Mouse (Mus musculus) heart, postnatal 0 days (tissue): Measurements from ENCODE around the gene 4930568D16Rik. TPM values are rescaled to one million over a fixed set of nuclear protein-coding genes. Genes with fewer than 3 reads are reported as not detected.

Experiments
- ATAC-seq: fragments of 200-750 bp; cut with Nextera tagmentation; 2 replicates; pipeline ENCODE4 v1.8.0; 2017; ENCODE audit warnings: low read depth, moderate number of reproducible peaks, moderate library complexity; ENCODE audit not compliant: insufficient read depth
- DNase-seq: peaks from one replicate; pipeline ENCODE4 v3.0.0-alpha.2; 2016; ENCODE audit warnings: low spot score
- H3K27ac ChIP-seq: fragments of 300-500 bp; sonication (generic); 2 replicates; pipeline ENCODE4 v1.5.1; 2014; ENCODE audit warnings: low read depth, mild to moderate bottlenecking
- H3K27me3 ChIP-seq: fragments of 300-500 bp; sonication (generic); 2 replicates; pipeline ENCODE4 v1.6.1; 2014; ENCODE audit warnings: low read length, mixed read lengths; ENCODE audit not compliant: control insufficient read depth, insufficient read depth
- H3K36me3 ChIP-seq: fragments of 300-500 bp; sonication (generic); replicated peaks from 2 replicates; pipeline ENCODE4 v1.6.1; 2014; ENCODE audit warnings: low read length, mixed read lengths; ENCODE audit not compliant: control insufficient read depth, insufficient read depth
- H3K4me1 ChIP-seq: fragments of 300-500 bp; sonication (generic); 2 replicates; pipeline ENCODE4 v1.6.1; 2014; ENCODE audit warnings: antibody characterized with exemption; ENCODE audit not compliant: control insufficient read depth, insufficient read depth
- H3K4me2 ChIP-seq: fragments of 300-500 bp; sonication (generic); 2 replicates; pipeline ENCODE4 v1.6.1; 2014; ENCODE audit warnings: low read depth, mild to moderate bottlenecking, low read length, moderate library complexity
- H3K4me3 ChIP-seq: fragments of 300-500 bp; sonication (generic); 2 replicates; pipeline ENCODE4 v1.5.1; 2014; ENCODE audit warnings: low read depth, low read length
- H3K9ac ChIP-seq: fragments of 300-500 bp; sonication (generic); replicated peaks from 2 replicates; pipeline ENCODE4 v1.6.1; 2014; ENCODE audit warnings: low read depth, low read length, mixed read lengths
- H3K9me3 ChIP-seq: fragments of 300-500 bp; sonication (generic); replicated peaks from 2 replicates; pipeline ENCODE4 v1.6.1; 2016; ENCODE audit warnings: low read length; ENCODE audit not compliant: control insufficient read depth
- CTCF ChIP-seq: IDR thresholded peaks from 2 replicates; pipeline ENCODE4 v1.5.1; 2016; ENCODE audit warnings: antibody characterized with exemption, control low read depth, low read depth
- EP300 ChIP-seq: IDR thresholded peaks from 2 replicates; pipeline ENCODE4 v1.6.1; 2016; ENCODE audit warnings: antibody characterized with exemption, low read depth
- WGBS: fragments of 180-500 bp; shearing (Covaris S2); extraction: QIAGEN DNeasy Blood & Tissue Kit; methylation state at CpG from one replicate; pipeline ENCODE4 v1.1.7; 2014; 5-methylcytosine and 5-hydroxymethylcytosine counted together
- polyA plus RNA-seq: library from polyadenylated mRNA; unstranded; fragments of >200 nt; fragmentation: Nextera tagmentation; extraction: Ambion mirVana; gene quantifications from 2 replicates; pipeline ENCODE4 v1.2.1, GENCODE M21; 2015
- total RNA-seq: library from RNA; depleted of rRNA; stranded (reverse); fragments of >200 nt; gene quantifications from 2 replicates; pipeline ENCODE4 v1.2.3, GENCODE M21; 2014; ENCODE audit warnings: low replicate concordance

Gene 4930568D16Rik
- total and polyA plus RNA-seq, 2 experiments from 2014 or later: not detected

DNA sequence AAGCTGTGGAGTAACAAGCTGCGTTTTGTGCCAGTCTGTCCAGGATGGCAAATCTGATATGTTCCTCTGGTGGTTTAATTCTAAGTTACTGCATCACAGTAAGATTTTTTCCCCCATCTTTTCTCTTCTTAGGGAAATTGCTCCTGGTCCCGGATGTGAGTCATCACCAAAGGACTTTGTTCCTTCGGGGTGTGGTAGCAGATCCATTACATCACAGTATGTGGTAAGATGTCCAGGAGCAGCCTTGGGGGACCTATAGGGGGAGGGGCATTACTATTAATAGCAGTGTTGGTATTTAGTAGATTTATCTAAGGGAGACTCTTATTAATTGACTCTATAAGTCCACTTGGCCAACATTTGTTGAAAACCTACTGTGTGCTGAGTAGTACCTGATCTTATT, 24.9 kb downstream of the 4930568D16Rik start:
- Histone ChIP-seq H3K9ac (no peak overlapping the region), H3K9me3 (no peaks in the 10 kb centered on the region), H3K27ac (no peak overlapping the region), H3K27me3 (no peaks in the 10 kb centered on the region), H3K4me1 (0 out of 2 replicates have a peak, but pooled peaks cover 4% of the 10 kb centered on the region), H3K4me2 (no peak overlapping the region), H3K4me3 (no peak overlapping the region), H3K36me3 (no peaks in the 10 kb centered on the region)
- DNase-seq: no peak
- WGBS: 61% methylated on average over 3 of the region's 3 CpGs
- TF ChIP-seq EP300 (no peak), CTCF (no peak)
- ATAC-seq: no peak

DNA sequence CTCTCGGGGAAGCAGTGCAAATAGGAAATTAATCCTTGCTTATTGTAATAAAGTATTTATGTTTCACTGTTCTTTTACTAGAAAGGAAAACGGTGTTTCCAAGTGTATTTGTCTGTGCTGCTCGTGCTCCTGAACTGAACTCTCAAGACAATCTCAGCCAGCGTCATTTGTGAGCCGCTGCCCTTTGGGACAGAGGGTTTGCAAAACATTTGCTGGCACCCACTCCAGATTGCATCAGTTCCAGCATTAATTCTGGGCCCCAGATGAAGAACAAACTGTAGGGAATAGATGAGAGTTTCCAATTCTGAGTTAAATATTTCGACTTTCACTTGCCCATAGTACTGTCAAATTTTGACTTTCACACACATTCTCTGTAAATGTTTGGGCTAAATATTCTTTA, 28.8 kb downstream of the 4930568D16Rik start:
- no peak overlapping the region for H3K4me2 ChIP-seq
- ATAC-seq (no peak), DNase-seq (no peak)
- H3K9me3 ChIP-seq: no peaks in the 10 kb centered on the region
- peaks cover 14% of the 10 kb centered on the region for H3K4me1 ChIP-seq
- no peak overlapping the region for H3K9ac ChIP-seq
- no peak overlapping the region for H3K4me3 ChIP-seq
- no peaks in the 10 kb centered on the region for H3K27me3 ChIP-seq
- 66% methylated on average over 6 of the region's 6 CpGs for WGBS
- H3K27ac ChIP-seq: peak overlapping the region; percentile 46
- H3K36me3 ChIP-seq: no peaks in the 10 kb centered on the region
- TF ChIP-seq CTCF (no peak), EP300 (no peak)

DNA sequence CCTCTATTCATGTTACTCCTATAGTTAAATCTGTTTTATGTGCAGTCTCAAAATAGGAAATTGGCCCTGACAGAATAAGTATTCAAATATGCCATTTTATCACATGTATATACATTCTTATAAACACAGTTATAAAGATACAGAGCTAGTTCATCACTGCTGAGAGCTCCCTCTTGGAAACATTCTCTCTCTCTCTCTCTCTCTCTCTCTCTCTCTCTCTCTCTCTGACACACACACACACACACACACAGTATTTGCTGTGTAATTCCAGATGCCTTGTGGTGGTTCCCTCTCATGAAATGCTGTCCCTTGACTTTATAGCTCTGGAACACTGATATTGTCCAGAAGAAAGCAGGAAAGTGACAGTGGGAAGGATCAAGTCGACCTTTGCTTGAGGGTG, 29.5 kb downstream of the 4930568D16Rik start:
- 61% methylated on average over 1 of the region's 1 CpGs for WGBS
- H3K9me3 ChIP-seq: no peaks in the 10 kb centered on the region
- H3K36me3 ChIP-seq: no peaks in the 10 kb centered on the region
- no peak for DNase-seq
- H3K9ac ChIP-seq: no peak overlapping the region
- ATAC-seq: no peak
- H3K27me3 ChIP-seq: no peaks in the 10 kb centered on the region
- H3K4me1 ChIP-seq: peaks cover 14% of the 10 kb centered on the region
- H3K27ac ChIP-seq: peak overlapping the region; percentile 46
- no peak overlapping the region for H3K4me2 ChIP-seq
- H3K4me3 ChIP-seq: no peak overlapping the region
- no peak for TF ChIP-seq EP300

DNA sequence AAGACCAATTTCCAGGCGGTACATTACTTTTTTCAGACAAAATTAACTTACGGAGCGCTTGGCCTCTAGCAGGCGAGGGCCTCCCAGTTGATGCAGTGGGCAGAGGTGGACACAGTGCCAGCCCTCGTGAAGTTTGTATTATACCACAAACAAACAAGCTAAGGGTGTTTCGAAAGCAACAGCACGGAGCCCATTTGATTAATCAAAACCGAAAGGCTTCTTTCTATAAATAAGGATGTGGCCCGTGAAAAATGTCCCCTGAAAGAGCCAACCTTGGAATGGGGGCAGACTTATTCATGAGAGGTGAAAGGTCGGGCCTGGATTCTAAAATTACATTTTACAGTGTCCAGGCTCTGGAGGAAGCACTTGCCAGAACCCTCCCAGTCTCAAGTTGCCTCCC, 30.1 kb downstream of the 4930568D16Rik start:
- Histone ChIP-seq H3K9ac (0 out of 2 replicates have a peak overlapping the region, but pooled peaks have one; percentile 35), H3K4me1 (peaks cover 13% of the 10 kb centered on the region), H3K27ac (peak overlapping the region; percentile 89), H3K4me3 (peak overlapping the region; percentile 79), H3K9me3 (no peaks in the 10 kb centered on the region), H3K36me3 (no peaks in the 10 kb centered on the region), H3K27me3 (no peaks in the 10 kb centered on the region), H3K4me2 (peak overlapping the region; percentile 88)
- ATAC-seq (no peak), DNase-seq (no peak)
- WGBS: 46% methylated on average over 10 of the region's 10 CpGs
- TF ChIP-seq CTCF (no peak), EP300 (no peak)

DNA sequence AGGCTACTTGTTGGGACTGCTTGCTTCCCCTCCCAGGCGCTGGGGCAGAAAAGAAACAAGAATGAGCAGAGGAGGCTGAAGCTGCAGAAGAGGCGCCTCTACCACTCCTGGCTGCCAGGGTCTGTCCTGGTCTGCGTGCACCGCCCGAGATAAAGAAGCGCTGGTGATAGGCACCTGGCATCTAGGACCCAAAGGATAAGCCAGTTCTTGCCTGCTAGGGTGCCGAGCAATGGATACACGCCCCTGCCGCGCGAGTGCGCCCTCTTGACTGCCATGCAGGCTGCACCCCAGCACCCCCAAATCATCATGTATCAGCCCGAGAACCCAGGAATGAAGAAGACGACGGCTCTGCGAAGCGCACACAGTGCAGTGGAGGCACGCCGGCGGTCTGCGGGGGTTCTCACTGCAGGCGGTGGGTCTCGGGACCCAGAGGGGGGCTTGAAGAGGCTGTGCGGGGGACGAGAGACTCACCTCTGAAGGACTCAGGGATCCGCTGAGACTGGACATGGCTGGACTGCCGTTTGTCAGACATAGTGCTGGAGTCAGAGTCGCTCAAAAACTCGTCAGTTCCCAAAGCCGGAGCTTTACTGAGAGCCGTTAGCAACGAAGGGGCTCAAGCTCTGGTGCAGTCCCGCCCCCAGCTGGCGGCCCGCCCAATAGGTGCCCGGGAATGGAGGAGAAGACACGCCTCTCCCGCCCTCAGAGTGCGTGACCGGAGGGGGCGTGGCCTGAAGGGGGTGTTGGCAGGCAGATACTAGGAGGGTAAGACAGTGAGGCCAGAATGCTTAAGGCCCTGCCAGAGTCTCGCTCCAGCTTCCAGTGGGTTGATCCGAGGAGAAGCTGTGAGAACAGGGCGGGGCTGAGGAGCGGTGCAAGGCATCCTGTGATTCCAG, 30.9 kb downstream of the 4930568D16Rik start, which contains the start of gene Stom:
Gene Stom (minus strand): TSS at position 589 of the 893 bp plus-strand sequence.
- ATAC-seq: peak; percentile 100
- under 1% methylated on average over 45 of the region's 45 CpGs for WGBS
- TF ChIP-seq CTCF: peak; percentile 12; the same call in 1 of the 2 replicates
- TF ChIP-seq EP300: no peak; the same call in 1 of the 2 replicates

More for the DNA sequence above, 30.9 kb downstream of the 4930568D16Rik start, which contains the start of gene Stom:
- Histone ChIP-seq H3K27ac (peak within 1 kb of the TSS; percentile 89), H3K4me3 (peak within 1 kb of the TSS; percentile 79), H3K27me3 (no peaks in the 10 kb centered on the region), H3K4me1 (peaks cover 17% of the 10 kb centered on the region), H3K9ac (peak within 1 kb of the TSS; percentile 78), H3K4me2 (peak within 1 kb of the TSS; percentile 88), H3K36me3 (no peaks in the 10 kb centered on the region), H3K9me3 (no peaks in the 10 kb centered on the region)
- DNase-seq: peak; percentile 98
